In genomic region chr4:98130798-98131197, GRCm38 (mm10) we compare ENCODE assay signal across 24 mouse cellular contexts.
A peak's percentile ranks its signal among the peaks of the same experiment; 100 is the strongest.
DNase-seq lines count a peak whose midpoint lies in the region; ATAC-seq and TF ChIP-seq lines count a peak whose summit lies in the region.
"Had no signal": no experiment of that assay in that cellular context is flagged by ENCODE, and none has a peak within 500 bp of the region (broad histone marks: within the 10 kb centered on the region; RNA-seq: fewer than 3 reads in every experiment).

No protein-coding gene starts in this region.

- H3K27ac ChIP-seq in heart, embryonic 10.5 days, result no peak overlapping the region
- no peak overlapping the region for H3K27ac ChIP-seq in lung, postnatal 0 days (ENCODE audit: low read length)
- no peak overlapping the region for H3K27ac ChIP-seq in stomach, embryonic 15.5 days
- H3K27ac ChIP-seq: embryonic facial prominence, embryonic 12.5 days; embryonic facial prominence, embryonic 15.5 days; forebrain, embryonic 12.5 days; forebrain, embryonic 15.5 days; heart, adult 2 months; hindbrain, embryonic 12.5 days; hindbrain, embryonic 15.5 days had no signal

- no peak overlapping the region for H3K4me2 ChIP-seq in lung, postnatal 0 days (replicated peaks; ENCODE audit: low read depth, low read length)
- no peak overlapping the region for H3K4me2 ChIP-seq in stomach, embryonic 15.5 days
- H3K4me2 ChIP-seq: embryonic facial prominence, embryonic 12.5 days; embryonic facial prominence, embryonic 15.5 days; forebrain, embryonic 12.5 days; forebrain, embryonic 15.5 days; heart, embryonic 11.5 days; hindbrain, embryonic 12.5 days; hindbrain, embryonic 15.5 days had no signal

- peak; percentile 85 for DNase-seq in heart, adult 11 months
- DNase-seq in heart, embryonic 10.5 days (ENCODE audit: low spot score), result no peak
- peak; percentile 21 for DNase-seq in lung, postnatal 0 days (ENCODE audit: low spot score)
- no peak for DNase-seq in lung, adult 18-20 months
- no peak for DNase-seq in layer of hippocampus, postnatal 25 days (ENCODE audit: extremely low spot score in 1 of 2, low spot score in 1 of 2)
- DNase-seq: adrenal gland, postnatal 10 days; adrenal gland, postnatal 36 days; B cell, adult 2 months; cerebellum, adult 18-20 months; cerebellum, adult 9-10 months; cerebellum, postnatal 25 days; gastrocnemius, postnatal 25 days; heart, adult 2 months had no signal

- no peaks in the 10 kb centered on the region for H3K27me3 ChIP-seq in heart, embryonic 10.5 days (ENCODE audit: insufficient read depth, poor library complexity, severe bottlenecking)
- H3K27me3 ChIP-seq in lung, postnatal 0 days (replicated peaks; ENCODE audit: insufficient read depth, low read length), result no peaks in the 10 kb centered on the region
- H3K27me3 ChIP-seq in stomach, embryonic 15.5 days (replicated peaks), result no peaks in the 10 kb centered on the region
- H3K27me3 ChIP-seq: CH12.LX; embryonic facial prominence, embryonic 12.5 days; embryonic facial prominence, embryonic 15.5 days; forebrain, embryonic 12.5 days; forebrain, embryonic 15.5 days; hindbrain, embryonic 12.5 days; hindbrain, embryonic 15.5 days; Patski had no signal

- 40% methylated on average over 2 of the region's 2 CpGs for WGBS in heart, embryonic 10.5 days
- 40% methylated on average over 2 of the region's 2 CpGs for WGBS in lung, postnatal 0 days
- WGBS in stomach, embryonic 15.5 days, result 36% methylated on average over 2 of the region's 2 CpGs

- no peak for TF ChIP-seq EP300 in lung, postnatal 0 days (IDR thresholded peaks at IDR 0.05)

- no peak for TF ChIP-seq CTCF in lung, postnatal 0 days (IDR thresholded peaks at IDR 0.05)

- ATAC-seq in lung, postnatal 0 days, result no peak
- peak; percentile 47; the same call in 1 of the 2 replicates for ATAC-seq in stomach, embryonic 15.5 days (ENCODE audit: insufficient read depth, low FRiP score, low read depth)
- ATAC-seq: forebrain, embryonic 15.5 days; Patski had no signal

- H3K4me3 ChIP-seq in heart, embryonic 10.5 days, result no peak overlapping the region
- no peak overlapping the region for H3K4me3 ChIP-seq in lung, postnatal 0 days (ENCODE audit: low read depth, low read length)
- no peak overlapping the region for H3K4me3 ChIP-seq in stomach, embryonic 15.5 days (replicated peaks)
- H3K4me3 ChIP-seq: embryonic facial prominence, embryonic 12.5 days; embryonic facial prominence, embryonic 15.5 days; forebrain, embryonic 12.5 days; forebrain, embryonic 15.5 days; heart, adult 2 months; hindbrain, embryonic 12.5 days; hindbrain, embryonic 15.5 days had no signal

- H3K36me3 ChIP-seq in heart, embryonic 10.5 days, result no peaks in the 10 kb centered on the region
- no peaks in the 10 kb centered on the region for H3K36me3 ChIP-seq in lung, postnatal 0 days (ENCODE audit: insufficient read depth, low read length)
- H3K36me3 ChIP-seq in stomach, embryonic 15.5 days, result no peaks in the 10 kb centered on the region
- H3K36me3 ChIP-seq: embryonic facial prominence, embryonic 12.5 days; embryonic facial prominence, embryonic 15.5 days; forebrain, embryonic 12.5 days; forebrain, embryonic 15.5 days; G1E; hindbrain, embryonic 12.5 days; hindbrain, embryonic 15.5 days had no signal

- H3K9ac ChIP-seq in lung, postnatal 0 days (replicated peaks; ENCODE audit: low read depth), result no peak overlapping the region
- no peak overlapping the region for H3K9ac ChIP-seq in stomach, embryonic 15.5 days
- H3K9ac ChIP-seq: embryonic facial prominence, embryonic 12.5 days; embryonic facial prominence, embryonic 15.5 days; forebrain, embryonic 12.5 days; forebrain, embryonic 15.5 days; hindbrain, embryonic 12.5 days; hindbrain, embryonic 15.5 days had no signal

- H3K4me1 ChIP-seq in heart, embryonic 10.5 days, result 0 out of 2 replicates have a peak, but pooled peaks cover 3% of the 10 kb centered on the region
- no peaks in the 10 kb centered on the region for H3K4me1 ChIP-seq in lung, postnatal 0 days (ENCODE audit: insufficient read depth, low read depth, low read length)
- H3K4me1 ChIP-seq in stomach, embryonic 15.5 days, result no peaks in the 10 kb centered on the region
- H3K4me1 ChIP-seq: embryonic facial prominence, embryonic 12.5 days; forebrain, embryonic 12.5 days; forebrain, embryonic 15.5 days; hindbrain, embryonic 12.5 days; hindbrain, embryonic 15.5 days had no signal

- H3K9me3 ChIP-seq in heart, embryonic 10.5 days, result no peaks in the 10 kb centered on the region
- H3K9me3 ChIP-seq in lung, postnatal 0 days (ENCODE audit: low read length), result no peaks in the 10 kb centered on the region
- no peaks in the 10 kb centered on the region for H3K9me3 ChIP-seq in stomach, embryonic 15.5 days
- H3K9me3 ChIP-seq: embryonic facial prominence, embryonic 12.5 days; embryonic facial prominence, embryonic 15.5 days; forebrain, embryonic 12.5 days; forebrain, embryonic 15.5 days; hindbrain, embryonic 15.5 days had no signal

Comparison
In these comparisons a context has a peak if more than half of its experiments do, and no peak if none do; other contexts are left out.
1. DNase-seq: peak in heart, adult 11 months (single experiment) and lung, postnatal 0 days (single experiment); none in heart, embryonic 10.5 days (single experiment), lung, adult 18-20 months (0 of 2) and layer of hippocampus, postnatal 25 days (0 of 2).